Mouse (Mus musculus): Measurements from ENCODE around the gene Sfxn3.

Gene Sfxn3

GRCm38 (mm10) chr19:45075323-45076035 lies 28.2 kb downstream of the Sfxn3 start:
- peak; percentile 60 for DNase-seq (ENCODE audit: low read depth)

DNA sequence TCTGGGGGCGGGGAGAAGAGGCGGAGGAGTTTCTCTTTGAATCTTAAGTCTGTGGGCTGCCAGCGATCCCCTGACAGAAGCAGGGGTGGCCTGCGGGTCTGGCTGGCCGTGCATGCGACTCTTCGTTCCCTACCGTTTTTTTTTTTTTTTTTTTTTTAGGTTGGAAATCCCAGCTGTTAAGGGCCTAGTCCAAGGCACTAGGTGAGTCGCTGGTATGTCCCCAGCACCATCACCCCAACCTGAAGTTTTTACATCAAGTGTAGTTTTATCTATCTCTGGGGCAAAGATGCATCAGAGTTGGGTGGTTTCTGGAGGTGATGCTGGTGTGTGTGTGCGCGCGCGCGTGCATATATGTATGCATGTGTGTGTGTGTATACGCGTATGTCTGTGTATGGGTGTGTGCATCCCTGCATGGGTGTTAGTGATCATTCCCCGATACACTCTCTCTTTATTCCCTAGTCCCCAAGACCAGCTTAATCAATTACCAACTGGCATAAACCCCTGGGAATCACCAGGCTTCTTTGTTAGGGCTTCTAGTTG lies 28.8 kb downstream of the Sfxn3 start:
- peak; percentile 55 for DNase-seq (ENCODE audit: low read depth)

DNA sequence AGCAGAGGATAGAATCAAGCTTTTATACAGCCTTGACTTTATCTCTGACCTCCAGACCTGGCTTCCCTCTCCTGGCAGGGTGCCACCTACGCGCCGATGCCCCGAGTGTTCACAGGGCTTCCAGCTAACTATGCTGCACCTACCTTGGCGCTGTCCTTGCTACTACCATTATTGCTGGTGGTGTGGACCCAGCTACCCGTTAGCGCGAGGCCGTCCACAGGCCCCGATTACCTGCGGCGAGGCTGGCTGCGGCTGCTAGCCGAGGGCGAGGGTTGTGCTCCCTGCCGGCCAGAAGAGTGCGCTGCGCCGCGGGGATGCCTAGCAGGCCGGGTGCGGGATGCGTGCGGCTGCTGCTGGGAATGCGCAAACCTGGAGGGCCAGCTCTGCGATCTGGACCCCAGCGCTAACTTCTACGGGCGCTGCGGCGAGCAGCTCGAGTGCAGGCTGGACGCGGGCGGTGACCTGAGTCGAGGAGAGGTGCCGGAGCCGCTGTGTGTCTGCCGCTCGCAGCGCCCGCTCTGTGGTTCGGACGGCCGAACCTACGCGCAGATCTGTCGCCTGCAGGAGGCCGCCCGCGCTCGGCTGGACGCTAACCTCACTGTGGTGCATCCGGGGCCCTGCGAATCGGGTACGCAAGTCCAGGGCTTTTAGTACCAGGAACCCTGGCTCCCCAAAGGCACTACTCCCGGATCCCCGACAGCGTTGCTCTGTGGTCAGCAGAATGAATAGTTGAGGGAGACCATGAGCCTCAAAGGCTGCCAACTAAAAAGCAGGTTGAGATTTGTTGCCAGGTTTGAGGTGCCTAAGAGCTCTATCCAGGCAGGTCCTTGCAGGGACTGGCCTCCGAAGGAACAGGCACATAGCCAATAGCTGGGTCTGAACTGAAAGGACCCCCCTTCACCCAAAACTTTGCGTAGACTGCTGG lies 29.5 kb downstream of the Sfxn3 start:
- peak; percentile 71 for DNase-seq (ENCODE audit: low read depth)

DNA sequence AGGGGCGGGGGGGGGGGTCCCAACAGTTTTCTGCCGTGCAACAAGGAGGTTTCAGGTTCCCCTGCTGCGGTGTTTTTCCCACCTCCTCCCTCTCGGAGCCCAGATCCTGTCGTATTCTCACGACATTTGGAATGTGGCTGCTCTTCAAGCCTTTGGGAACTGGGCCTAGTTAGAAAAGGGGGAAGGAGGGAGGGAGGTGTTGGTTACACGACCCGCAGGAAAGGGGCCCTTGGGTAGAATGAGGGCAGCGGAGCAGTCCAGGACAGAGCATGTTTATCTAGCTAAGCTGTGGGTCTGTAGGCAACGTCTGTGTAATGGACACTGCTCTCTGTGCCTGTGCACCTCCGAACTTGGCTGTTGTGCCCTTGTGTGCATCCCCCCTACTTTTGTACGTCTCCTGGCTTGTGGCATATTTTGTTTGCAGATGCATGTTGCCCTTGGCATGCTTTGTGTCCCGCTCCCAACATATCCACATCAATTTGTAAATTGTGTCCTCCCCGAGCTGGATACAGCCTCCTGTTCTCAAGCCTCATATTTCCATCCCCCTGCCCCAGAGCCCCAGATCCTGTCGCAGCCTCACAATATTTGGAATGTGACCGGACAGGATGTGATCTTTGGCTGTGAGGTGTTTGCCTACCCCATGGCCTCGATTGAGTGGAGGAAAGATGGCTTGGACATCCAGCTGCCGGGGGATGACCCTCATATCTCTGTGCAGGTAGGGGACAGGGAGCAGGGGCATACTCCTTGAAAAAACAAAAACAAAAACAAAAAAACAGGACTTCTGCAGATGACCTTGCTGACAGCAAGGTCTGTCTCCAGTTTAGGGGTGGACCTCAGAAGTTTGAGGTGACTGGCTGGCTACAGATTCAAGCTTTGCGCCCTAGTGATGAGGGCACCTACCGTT lies 30.7 kb downstream of the Sfxn3 start:
- peak; percentile 18 for DNase-seq (ENCODE audit: low read depth)

DNA sequence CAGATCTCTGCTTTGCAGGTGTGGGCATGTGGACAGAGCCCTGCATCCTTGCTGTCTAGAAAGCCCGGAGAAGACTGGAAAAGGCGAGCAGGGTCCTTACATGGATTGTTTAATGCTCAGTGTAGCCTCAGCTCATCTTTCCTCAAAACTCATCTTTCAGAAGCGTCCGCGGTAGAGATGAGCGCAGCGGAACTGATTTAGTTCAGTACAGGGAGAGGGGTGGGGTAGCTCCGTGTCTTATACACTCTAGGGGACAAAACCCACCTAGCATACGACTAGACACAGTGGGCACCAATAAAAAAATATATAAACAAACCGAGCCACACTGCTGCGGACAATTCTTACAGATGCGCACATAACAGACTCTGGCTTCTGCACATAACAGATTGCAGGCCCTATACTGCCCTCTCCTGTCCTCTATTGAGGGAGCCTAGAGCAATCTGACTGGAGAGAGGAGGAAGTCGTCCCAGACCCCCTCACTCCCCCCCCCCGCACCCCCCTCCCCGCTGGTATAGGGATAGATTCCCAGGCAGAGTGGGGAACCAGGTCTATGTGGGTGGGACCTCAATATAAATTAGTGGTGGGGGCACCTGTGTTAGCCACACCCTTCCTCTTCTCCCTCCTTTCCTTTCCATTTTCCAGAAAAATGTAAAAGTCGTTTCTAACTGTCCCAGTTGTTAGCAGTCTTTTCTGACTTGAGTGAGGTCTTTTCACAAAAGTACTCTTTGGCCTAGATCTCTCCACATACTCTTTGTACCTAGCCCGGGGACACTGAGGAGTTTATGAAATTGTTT lies 31.9 kb downstream of the Sfxn3 start:
- peak; percentile 63 for DNase-seq (ENCODE audit: low read depth)

DNA sequence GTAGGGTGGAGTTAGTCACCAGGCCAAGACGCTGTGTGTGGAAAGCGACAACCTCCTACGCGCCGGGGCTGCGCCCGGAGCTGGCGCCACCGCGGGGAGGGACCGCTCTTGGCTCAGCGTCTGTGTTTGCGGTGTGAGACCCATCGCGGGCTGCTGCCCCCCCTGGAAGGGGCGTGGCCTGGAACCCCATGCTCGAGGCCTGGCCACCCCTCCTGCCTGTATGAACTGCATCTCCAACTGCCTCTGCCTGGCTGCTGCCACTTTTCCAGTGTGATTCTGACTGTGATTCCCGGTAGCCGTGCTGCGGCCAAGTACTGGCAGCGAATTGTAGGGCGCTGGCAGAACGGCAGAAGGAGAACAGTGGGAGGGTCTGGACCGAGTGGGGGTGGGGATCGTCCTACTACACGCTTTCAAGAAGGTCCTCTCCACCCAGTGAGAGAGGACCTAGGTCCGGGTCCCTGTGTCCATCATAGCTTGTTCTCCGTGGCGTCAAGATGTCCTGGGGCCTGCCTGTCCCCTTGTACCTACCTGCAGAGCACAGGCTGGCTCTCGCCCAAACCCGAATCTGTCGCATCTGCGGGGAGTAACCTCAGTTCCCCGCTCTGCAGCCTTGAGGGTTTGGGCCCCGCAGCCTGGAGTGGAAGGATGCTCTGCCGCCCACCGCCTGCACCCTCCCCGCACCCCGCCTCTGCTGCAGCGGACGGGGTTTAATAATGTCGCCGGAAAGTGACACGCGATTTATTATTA lies 32.6 kb downstream of the Sfxn3 start:
- peak; percentile 83 for DNase-seq (ENCODE audit: low read depth)

DNA sequence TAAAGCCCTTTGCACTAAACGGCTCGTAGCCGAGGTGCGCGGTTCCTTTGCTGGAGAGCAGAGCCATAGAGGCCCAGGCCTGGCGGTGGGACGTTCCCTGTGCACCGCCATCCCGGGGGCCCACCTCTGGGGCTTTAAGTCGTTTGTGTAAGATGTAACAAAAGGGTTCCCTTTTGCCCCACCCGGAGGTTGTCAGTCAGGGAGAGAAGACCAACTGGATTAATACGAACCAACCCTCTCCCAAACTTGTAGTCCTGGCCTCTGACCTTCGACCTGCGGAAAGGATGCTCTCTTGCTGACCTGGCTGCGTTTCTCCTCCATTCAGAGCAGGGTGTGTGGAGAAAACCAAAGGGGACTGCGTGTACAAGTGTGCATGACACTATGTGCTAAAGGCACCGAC lies 33.4 kb downstream of the Sfxn3 start:
- DNase-seq (ENCODE audit: low read depth), result no peak

- peak; percentile 88 for DNase-seq (ENCODE audit: low read depth)
These were observed 34.0 kb downstream of the Sfxn3 start for GRCm38 (mm10) chr19:45081279-45081678.

DNA sequence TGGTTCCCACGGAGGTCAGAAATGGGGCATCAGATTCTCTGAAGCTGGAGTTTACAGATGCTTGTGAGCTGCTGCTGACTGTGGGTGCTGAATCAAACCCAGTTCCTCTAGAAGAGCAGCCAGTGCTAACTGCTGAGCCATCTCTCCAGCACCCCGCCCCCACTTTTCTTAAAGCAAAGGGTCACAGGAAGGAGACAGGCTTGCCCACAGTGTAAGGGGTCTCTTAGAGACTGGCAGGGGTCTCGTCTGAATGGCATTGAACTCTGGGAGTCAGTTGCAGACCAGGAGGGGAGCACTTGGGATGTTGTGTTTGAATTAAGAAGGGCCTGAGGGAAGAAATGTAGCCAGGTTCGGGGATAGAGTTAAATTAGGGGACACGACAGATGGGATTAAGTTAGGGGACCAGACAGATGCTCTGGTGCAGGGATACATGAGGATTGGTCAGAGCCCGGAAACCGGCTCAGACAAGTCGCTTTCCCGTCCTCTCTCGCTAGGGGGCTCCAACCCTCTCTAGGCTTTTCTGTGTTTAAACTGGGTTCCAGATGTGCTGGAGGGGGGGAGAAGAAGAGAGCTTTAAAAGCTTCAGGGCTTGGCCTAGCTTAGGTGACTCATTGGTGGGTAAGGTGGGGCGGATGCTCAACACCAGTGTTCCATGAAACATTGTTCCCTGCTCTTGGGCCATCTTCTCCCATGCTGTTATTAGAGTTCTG lies 34.7 kb downstream of the Sfxn3 start:
- peak; percentile 81 for DNase-seq (ENCODE audit: low read depth)

- peak; percentile 57 for DNase-seq (ENCODE audit: low read depth)
These were observed 50.6 kb downstream of the Sfxn3 start for GRCm38 (mm10) chr19:45097868-45098267.

DNA sequence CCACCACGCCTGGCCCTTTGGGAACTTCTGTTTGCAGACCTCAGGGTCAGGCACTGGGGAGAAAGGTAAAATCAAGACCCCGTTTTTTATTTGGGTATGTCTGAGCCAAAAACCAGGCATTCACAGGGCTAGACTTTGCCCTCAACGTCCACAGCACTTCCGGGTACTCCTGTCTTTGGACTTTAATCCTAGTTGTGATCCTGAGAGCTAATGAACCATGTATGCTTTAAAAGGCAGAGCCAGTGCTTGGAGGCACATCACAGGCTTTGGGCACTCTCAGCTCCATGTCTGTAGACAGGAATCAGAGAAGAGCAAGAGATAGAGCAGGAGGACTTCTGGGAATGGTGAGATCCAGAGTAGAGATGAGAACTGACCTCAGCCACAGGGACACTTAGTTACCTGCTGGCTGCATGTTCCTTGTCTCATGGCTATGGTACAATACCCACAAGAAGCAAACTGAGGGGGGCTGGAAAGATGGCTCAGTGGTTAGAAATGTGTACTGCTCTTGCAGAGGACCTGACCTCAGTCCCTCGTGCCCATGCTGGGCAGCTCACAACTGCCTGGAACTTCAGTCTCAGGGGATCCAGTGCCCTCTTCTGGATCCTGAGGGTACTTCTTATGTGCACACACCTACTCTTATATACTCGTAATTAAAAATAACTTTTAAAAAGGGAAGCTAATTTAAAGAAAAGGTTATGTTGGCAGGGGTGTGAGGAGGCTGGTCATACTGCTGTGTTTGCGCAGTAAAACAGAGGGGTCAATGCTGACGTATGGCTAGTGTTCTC lies 53.4 kb downstream of the Sfxn3 start:
- peak; percentile 23 for DNase-seq (ENCODE audit: low read depth)

DNA sequence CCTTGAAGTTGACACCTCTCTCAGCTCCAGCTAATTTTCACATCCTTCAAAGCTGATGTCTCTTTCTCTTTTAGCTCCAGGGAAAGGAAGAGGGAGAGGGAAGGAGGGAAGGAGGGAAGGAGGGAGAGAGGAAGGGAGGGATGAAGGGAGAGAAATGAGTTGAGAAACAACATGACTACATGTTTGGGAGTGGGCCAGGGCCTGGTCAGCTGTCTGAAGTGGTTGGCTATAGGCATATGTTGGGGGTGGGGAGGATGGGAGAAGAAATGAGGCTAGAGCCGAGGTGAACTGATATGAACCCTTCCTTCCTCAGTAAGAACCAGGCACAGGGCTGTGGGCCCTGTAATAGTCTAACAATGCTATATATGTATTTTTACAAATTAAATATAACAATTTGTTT lies 58.3 kb downstream of the Sfxn3 start:
- DNase-seq (ENCODE audit: low read depth), result no peak

Data from induced T-regulatory cell, adult 2 months (primary cell).